In the genomic region with DNA sequence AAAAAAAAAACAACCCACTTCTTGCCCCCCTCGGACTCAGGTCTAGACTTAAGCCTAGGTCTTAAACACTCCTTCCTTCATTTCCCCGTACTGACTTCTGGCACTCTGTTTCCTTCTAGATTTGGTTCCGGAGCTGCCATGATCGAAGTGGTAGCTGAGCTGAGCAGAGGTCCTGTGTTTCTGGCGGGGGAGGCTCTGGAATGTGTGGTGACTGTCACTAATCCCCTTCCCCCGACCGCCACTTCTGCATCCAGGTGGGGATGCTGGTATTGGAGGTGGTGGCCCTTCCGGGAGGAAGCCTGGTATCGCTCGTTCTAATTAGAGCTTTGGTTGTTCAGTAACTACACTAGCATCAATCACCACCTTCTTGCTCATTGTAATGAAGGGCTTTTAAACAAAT, we compare ENCODE assay signal across 8 mouse cellular contexts. TPM values are rescaled to one million over a fixed set of nuclear protein-coding genes. Genes with fewer than 3 reads are reported as not detected.
A peak's percentile ranks its signal among the peaks of the same experiment; 100 is the strongest.
DNase-seq lines count a peak whose midpoint lies in the region; ATAC-seq and TF ChIP-seq lines count a peak whose summit lies in the region.

No protein-coding gene starts in this region.

- no peak for DNase-seq in heart, postnatal 25 days (ENCODE audit: low spot score)
- no peak for DNase-seq in liver, embryonic 13.5 days
- no peak for DNase-seq in gastrocnemius, adult 8-10 months (ENCODE audit: low spot score in 2 of 2)
- no peak for DNase-seq in layer of hippocampus, adult 9-10 months (ENCODE audit: low spot score)
- DNase-seq in MN1 (ENCODE audit: low spot score) = no peak

- 3% methylated on average over 10 of the region's 10 CpGs for WGBS in heart, embryonic 11.5 days (ENCODE audit: insufficient replicate concordance)
- WGBS in forebrain, embryonic 13.5 days = 9% methylated on average over 10 of the region's 10 CpGs
- WGBS in liver, embryonic 13.5 days (ENCODE audit: insufficient replicate concordance) = 5% methylated on average over 10 of the region's 10 CpGs

- peak overlapping the region; percentile 75 for H3K4me3 ChIP-seq in heart, embryonic 11.5 days (ENCODE audit: low read depth, low read length)
- peak overlapping the region; percentile 93 for H3K4me3 ChIP-seq in E14TG2a.4 (replicated peaks; ENCODE audit: low read length)
- peak overlapping the region; percentile 88 for H3K4me3 ChIP-seq in forebrain, embryonic 13.5 days
- peak overlapping the region; percentile 76 for H3K4me3 ChIP-seq in liver, embryonic 13.5 days (replicated peaks)

- peak overlapping the region; percentile 93 for H3K4me2 ChIP-seq in heart, embryonic 11.5 days
- H3K4me2 ChIP-seq in forebrain, embryonic 13.5 days = peak overlapping the region; percentile 94
- H3K4me2 ChIP-seq in liver, embryonic 13.5 days = peak overlapping the region; percentile 91

- peak overlapping the region; percentile 80 for H3K27ac ChIP-seq in heart, embryonic 11.5 days (ENCODE audit: low read depth, low read length)
- peak overlapping the region; percentile 72; the same call in 1 of the 2 replicates for H3K27ac ChIP-seq in forebrain, embryonic 13.5 days
- H3K27ac ChIP-seq in liver, embryonic 13.5 days = peak overlapping the region; percentile 88

- peaks cover 19% of the 10 kb centered on the region for H3K4me1 ChIP-seq in heart, embryonic 11.5 days (ENCODE audit: control insufficient read depth, insufficient read depth, low read length)
- peaks cover 66% of the 10 kb centered on the region for H3K4me1 ChIP-seq in E14TG2a.4 (replicated peaks; ENCODE audit: low read depth, low read length)
- peaks cover 46% of the 10 kb centered on the region for H3K4me1 ChIP-seq in forebrain, embryonic 13.5 days
- H3K4me1 ChIP-seq in liver, embryonic 13.5 days (replicated peaks) = peaks cover 61% of the 10 kb centered on the region

- ATAC-seq in heart, embryonic 11.5 days (replicated peaks; ENCODE audit: insufficient number of reproducible peaks, low FRiP score, low TSS enrichment) = no peak
- no peak for ATAC-seq in forebrain, embryonic 13.5 days
- ATAC-seq in liver, embryonic 13.5 days (ENCODE audit: low read depth) = no peak

- peak overlapping the region; percentile 80 for H3K9ac ChIP-seq in heart, embryonic 11.5 days (ENCODE audit: low read depth, low read length)
- H3K9ac ChIP-seq in forebrain, embryonic 13.5 days = peak overlapping the region; percentile 91
- H3K9ac ChIP-seq in liver, embryonic 13.5 days = peak overlapping the region; percentile 89

- intact Hi-C loops in heart, postnatal 25 days (cut with DNase I) = loop anchor here (5.0 kb wide), 2 partner anchors 47 to 53 kb away; a partner anchor contains a TSS

- H3K9me3 ChIP-seq in heart, embryonic 11.5 days (replicated peaks; ENCODE audit: control insufficient read depth, low read length) = no peaks in the 10 kb centered on the region
- no peaks in the 10 kb centered on the region for H3K9me3 ChIP-seq in E14TG2a.4 (ENCODE audit: low read length)
- no peaks in the 10 kb centered on the region for H3K9me3 ChIP-seq in forebrain, embryonic 13.5 days (replicated peaks)
- no peaks in the 10 kb centered on the region for H3K9me3 ChIP-seq in liver, embryonic 13.5 days (replicated peaks)

- no peak for TF ChIP-seq CTCF in E14TG2a.4 (conservative IDR thresholded peaks at IDR 0.05; ENCODE audit: low read length)

- H3K36me3 ChIP-seq in heart, embryonic 11.5 days (ENCODE audit: control insufficient read depth, insufficient read depth, low read length) = peaks cover 14% of the 10 kb centered on the region
- H3K36me3 ChIP-seq in E14TG2a.4 (ENCODE audit: insufficient read depth, low read length) = peaks cover 53% of the 10 kb centered on the region
- peaks cover 42% of the 10 kb centered on the region for H3K36me3 ChIP-seq in forebrain, embryonic 13.5 days (ENCODE audit: poor library complexity, severe bottlenecking)
- peaks cover 41% of the 10 kb centered on the region for H3K36me3 ChIP-seq in liver, embryonic 13.5 days

- no peaks in the 10 kb centered on the region for H3K27me3 ChIP-seq in heart, embryonic 11.5 days (ENCODE audit: control insufficient read depth, insufficient read depth, low read length)
- H3K27me3 ChIP-seq in E14TG2a.4 (ENCODE audit: insufficient read depth, low read length) = no peaks in the 10 kb centered on the region; the same call in 1 of the 2 replicates
- no peaks in the 10 kb centered on the region for H3K27me3 ChIP-seq in forebrain, embryonic 13.5 days
- no peaks in the 10 kb centered on the region for H3K27me3 ChIP-seq in liver, embryonic 13.5 days

RNA-seq across cellular contexts. Expression of a gene that starts 0.6 kb away (rescaled TPM):
- polyA plus RNA-seq in heart, embryonic 11.5 days (2014; fragmentation: Nextera tagmentation; extraction: Ambion mirVana) = 14.3 and 18.4 TPM in 2 replicates
- 10 to 100 TPM; 13.5 to 14.3 TPM for total RNA-seq in heart, postnatal 25 days (2021)
- 44.5 and 47.4 TPM in 2 replicates for polyA plus RNA-seq in forebrain, embryonic 13.5 days (2015; fragmentation: Nextera tagmentation; extraction: Ambion mirVana)
- polyA plus RNA-seq in liver, embryonic 13.5 days (2015; fragmentation: Nextera tagmentation; extraction: Ambion mirVana) = 16.5 and 18.1 TPM in 2 replicates
- total RNA-seq in gastrocnemius, adult 8-10 months (2022) = 1 to 10 TPM; 3.8 to 4.4 (median 4.2) TPM

RNA-seq across cellular contexts. Expression of a gene that starts 0.7 kb away (rescaled TPM):
- 20.1 and 32.5 TPM in 2 replicates for polyA plus RNA-seq in heart, embryonic 11.5 days (2014; fragmentation: Nextera tagmentation; extraction: Ambion mirVana)
- 10 to 100 TPM; 29.5 to 36.7 TPM for total RNA-seq in heart, postnatal 25 days (2021)
- 27.5 and 27.9 TPM in 2 replicates for polyA plus RNA-seq in forebrain, embryonic 13.5 days (2015; fragmentation: Nextera tagmentation; extraction: Ambion mirVana)
- 13.8 and 15.1 TPM in 2 replicates for polyA plus RNA-seq in liver, embryonic 13.5 days (2015; fragmentation: Nextera tagmentation; extraction: Ambion mirVana)
- 10 to 100 TPM; 22.8 to 26.9 (median 23.5) TPM for total RNA-seq in gastrocnemius, adult 8-10 months (2022)

RNA-seq across cellular contexts. Expression of a gene that starts 5.0 kb away (rescaled TPM):
- polyA plus RNA-seq in heart, embryonic 11.5 days (2014; fragmentation: Nextera tagmentation; extraction: Ambion mirVana) = not detected in 2 replicates
- total RNA-seq in heart, postnatal 25 days (2021) = under 1 TPM in 1 of 2 experiments, not detected in 1; 0.60 TPM
- 0.65 and 1.8 TPM in 2 replicates for polyA plus RNA-seq in forebrain, embryonic 13.5 days (2015; fragmentation: Nextera tagmentation; extraction: Ambion mirVana)
- 0.60 TPM in 1 of 2 replicates, not detected in the other for polyA plus RNA-seq in liver, embryonic 13.5 days (2015; fragmentation: Nextera tagmentation; extraction: Ambion mirVana)
- not detected for total RNA-seq in gastrocnemius, adult 8-10 months (2022)

RNA-seq across cellular contexts. Expression of a gene that starts 16.8 kb away (rescaled TPM):
- 74.2 and 86.2 TPM in 2 replicates for polyA plus RNA-seq in heart, embryonic 11.5 days (2014; fragmentation: Nextera tagmentation; extraction: Ambion mirVana)
- total RNA-seq in heart, postnatal 25 days (2021) = 100 to 1,000 TPM; 115 to 124 TPM
- 48.0 and 54.7 TPM in 2 replicates for polyA plus RNA-seq in forebrain, embryonic 13.5 days (2015; fragmentation: Nextera tagmentation; extraction: Ambion mirVana)
- polyA plus RNA-seq in liver, embryonic 13.5 days (2015; fragmentation: Nextera tagmentation; extraction: Ambion mirVana) = 38.6 and 42.4 TPM in 2 replicates
- total RNA-seq in gastrocnemius, adult 8-10 months (2022) = 10 to 100 TPM; 52.5 to 57.4 (median 56.6) TPM

RNA-seq across cellular contexts. Expression of a gene that starts 17.1 kb away (rescaled TPM):
- polyA plus RNA-seq in heart, embryonic 11.5 days (2014; fragmentation: Nextera tagmentation; extraction: Ambion mirVana) = 59.7 and 77.1 TPM in 2 replicates
- total RNA-seq in heart, postnatal 25 days (2021) = 10 to 100 TPM; 45.8 to 48.3 TPM
- polyA plus RNA-seq in forebrain, embryonic 13.5 days (2015; fragmentation: Nextera tagmentation; extraction: Ambion mirVana) = 61.8 and 65.1 TPM in 2 replicates
- 20.6 and 21.9 TPM in 2 replicates for polyA plus RNA-seq in liver, embryonic 13.5 days (2015; fragmentation: Nextera tagmentation; extraction: Ambion mirVana)
- total RNA-seq in gastrocnemius, adult 8-10 months (2022) = 10 to 100 TPM; 36.3 to 47.6 (median 41.3) TPM
